Mouse (Mus musculus): ENCODE measurements around the gene 9330161L09Rik. TPM values are rescaled to one million over a fixed set of nuclear protein-coding genes. Genes with fewer than 3 reads are reported as not detected.
A peak's percentile ranks its signal among the peaks of the same experiment; 100 is the strongest.

The 9330161L09Rik gene
- polyA plus RNA-seq, 1 experiment from 2014 or later, result not detected

GRCm38 (mm10) chr12:103388505-103389347, 18.9 kb downstream of the 9330161L09Rik start, which contains the start of gene Otub2:
Otub2 (plus strand) TSS chr12:103388682.
- peak within 1 kb of the TSS; percentile 72 for H3K4me2 ChIP-seq
- no peaks in the 10 kb centered on the region for H3K36me3 ChIP-seq
- H3K4me3 ChIP-seq, result peak within 1 kb of the TSS; percentile 83
- peak within 1 kb of the TSS; percentile 64 for H3K9ac ChIP-seq
- ATAC-seq (ENCODE audit: borderline replicate concordance, extremely low read depth, low FRiP score, low TSS enrichment), result peak; percentile 99
- H3K27ac ChIP-seq, result no peak within 1 kb of the TSS
- peaks cover 13% of the 10 kb centered on the region for H3K4me1 ChIP-seq
- H3K9me3 ChIP-seq, result no peaks in the 10 kb centered on the region
- WGBS, result under 1% methylated on average over 58 of the region's 58 CpGs
- no peaks in the 10 kb centered on the region for H3K27me3 ChIP-seq

- H3K27ac ChIP-seq, result no peak overlapping the region
- no peaks in the 10 kb centered on the region for H3K27me3 ChIP-seq
- H3K4me2 ChIP-seq, result no peak overlapping the region
- no peaks in the 10 kb centered on the region for H3K36me3 ChIP-seq
- ATAC-seq (ENCODE audit: borderline replicate concordance, extremely low read depth, low FRiP score, low TSS enrichment), result no peak
- H3K9me3 ChIP-seq, result no peaks in the 10 kb centered on the region
- H3K4me3 ChIP-seq, result no peak overlapping the region
- WGBS, result 84% methylated on average over 4 of the region's 4 CpGs
- no peak overlapping the region for H3K9ac ChIP-seq
- H3K4me1 ChIP-seq, result no peaks in the 10 kb centered on the region
Observed at GRCm38 (mm10) chr12:103380226-103380625, 27.4 kb downstream of the 9330161L09Rik start.

- 67% methylated on average over 4 of the region's 4 CpGs for WGBS
- H3K9ac ChIP-seq, result no peak overlapping the region
- no peak overlapping the region for H3K4me3 ChIP-seq
- H3K4me2 ChIP-seq, result no peak overlapping the region
- no peak for ATAC-seq (ENCODE audit: borderline replicate concordance, extremely low read depth, low FRiP score, low TSS enrichment)
- no peaks in the 10 kb centered on the region for H3K36me3 ChIP-seq
- no peaks in the 10 kb centered on the region for H3K4me1 ChIP-seq
- H3K9me3 ChIP-seq, result no peaks in the 10 kb centered on the region
- no peaks in the 10 kb centered on the region for H3K27me3 ChIP-seq
- H3K27ac ChIP-seq, result no peak overlapping the region
Observed at GRCm38 (mm10) chr12:103376774-103377173, 30.8 kb downstream of the 9330161L09Rik start.

GRCm38 (mm10) chr12:103376124-103376523, 31.5 kb downstream of the 9330161L09Rik start:
- WGBS, result 59% methylated on average over 5 of the region's 5 CpGs
- Histone ChIP-seq H3K9ac (no peak overlapping the region), H3K4me2 (no peak overlapping the region), H3K36me3 (no peaks in the 10 kb centered on the region), H3K27ac (no peak overlapping the region), H3K4me3 (no peak overlapping the region), H3K27me3 (no peaks in the 10 kb centered on the region), H3K4me1 (no peaks in the 10 kb centered on the region), H3K9me3 (no peaks in the 10 kb centered on the region)
- ATAC-seq (ENCODE audit: borderline replicate concordance, extremely low read depth, low FRiP score, low TSS enrichment), result no peak

GRCm38 (mm10) chr12:103373530-103374236, 33.9 kb downstream of the 9330161L09Rik start:
- no peak overlapping the region for H3K27ac ChIP-seq
- H3K36me3 ChIP-seq, result no peaks in the 10 kb centered on the region
- 56% methylated on average over 8 of the region's 8 CpGs for WGBS
- no peak for ATAC-seq (ENCODE audit: borderline replicate concordance, extremely low read depth, low FRiP score, low TSS enrichment)
- H3K9ac ChIP-seq, result no peak overlapping the region
- no peak overlapping the region for H3K4me2 ChIP-seq
- H3K27me3 ChIP-seq, result no peaks in the 10 kb centered on the region
- H3K9me3 ChIP-seq, result no peaks in the 10 kb centered on the region
- H3K4me3 ChIP-seq, result no peak overlapping the region
- no peaks in the 10 kb centered on the region for H3K4me1 ChIP-seq

- Histone ChIP-seq H3K27ac (no peak overlapping the region), H3K4me2 (no peak overlapping the region), H3K9ac (no peak overlapping the region), H3K9me3 (no peaks in the 10 kb centered on the region), H3K36me3 (no peaks in the 10 kb centered on the region), H3K4me3 (no peak overlapping the region), H3K27me3 (peaks cover 4% of the 10 kb centered on the region; the same call in 1 of the 2 replicates), H3K4me1 (no peaks in the 10 kb centered on the region)
- 27% methylated on average over 6 of the region's 6 CpGs for WGBS
- ATAC-seq (ENCODE audit: borderline replicate concordance, extremely low read depth, low FRiP score, low TSS enrichment), result no peak
Observed at GRCm38 (mm10) chr12:103371711-103372110, 35.9 kb downstream of the 9330161L09Rik start.

- no peak overlapping the region for H3K9ac ChIP-seq
- no peak for ATAC-seq (ENCODE audit: borderline replicate concordance, extremely low read depth, low FRiP score, low TSS enrichment)
- no peaks in the 10 kb centered on the region for H3K4me1 ChIP-seq
- H3K4me2 ChIP-seq, result no peak overlapping the region
- no peaks in the 10 kb centered on the region for H3K36me3 ChIP-seq
- H3K27me3 ChIP-seq, result peaks cover 4% of the 10 kb centered on the region; the same call in 1 of the 2 replicates
- H3K4me3 ChIP-seq, result no peak overlapping the region
- no peak overlapping the region for H3K27ac ChIP-seq
- WGBS, result 51% methylated on average over 4 of the region's 4 CpGs
- H3K9me3 ChIP-seq, result no peaks in the 10 kb centered on the region
Observed at GRCm38 (mm10) chr12:103370861-103371260, 36.8 kb downstream of the 9330161L09Rik start.

GRCm38 (mm10) chr12:103368777-103369176, 38.8 kb downstream of the 9330161L09Rik start:
- Histone ChIP-seq H3K27ac (no peak overlapping the region), H3K27me3 (peaks cover 4% of the 10 kb centered on the region; the same call in 1 of the 2 replicates), H3K36me3 (no peaks in the 10 kb centered on the region), H3K4me2 (no peak overlapping the region), H3K9ac (no peak overlapping the region), H3K9me3 (no peaks in the 10 kb centered on the region), H3K4me3 (no peak overlapping the region), H3K4me1 (no peaks in the 10 kb centered on the region)
- ATAC-seq (ENCODE audit: borderline replicate concordance, extremely low read depth, low FRiP score, low TSS enrichment), result no peak
- WGBS, result 33% methylated on average over 2 of the region's 2 CpGs

- Histone ChIP-seq H3K4me3 (no peak overlapping the region), H3K4me2 (no peak overlapping the region), H3K9ac (no peak overlapping the region), H3K36me3 (no peaks in the 10 kb centered on the region), H3K27me3 (peaks cover 4% of the 10 kb centered on the region; the same call in 1 of the 2 replicates), H3K4me1 (no peaks in the 10 kb centered on the region), H3K9me3 (no peaks in the 10 kb centered on the region), H3K27ac (no peak overlapping the region)
- 74% methylated on average over 7 of the region's 7 CpGs for WGBS
- ATAC-seq (ENCODE audit: borderline replicate concordance, extremely low read depth, low FRiP score, low TSS enrichment), result no peak
Observed at GRCm38 (mm10) chr12:103368326-103368669, 39.3 kb downstream of the 9330161L09Rik start.

- ATAC-seq (ENCODE audit: borderline replicate concordance, extremely low read depth, low FRiP score, low TSS enrichment), result 0 out of 2 replicates have a peak, but pooled peaks have one; percentile 64
- Histone ChIP-seq H3K27ac (no peak overlapping the region), H3K9ac (no peak overlapping the region), H3K27me3 (peaks cover 4% of the 10 kb centered on the region; the same call in 1 of the 2 replicates), H3K36me3 (no peaks in the 10 kb centered on the region), H3K4me1 (no peaks in the 10 kb centered on the region), H3K4me2 (no peak overlapping the region), H3K4me3 (no peak overlapping the region), H3K9me3 (no peaks in the 10 kb centered on the region)
- WGBS, result 15% methylated on average over 18 of the region's 18 CpGs
Observed at GRCm38 (mm10) chr12:103367620-103368325, 39.8 kb downstream of the 9330161L09Rik start.

GRCm38 (mm10) chr12:103367171-103367570, 40.4 kb downstream of the 9330161L09Rik start:
- Histone ChIP-seq H3K27me3 (peaks cover 4% of the 10 kb centered on the region; the same call in 1 of the 2 replicates), H3K9ac (no peak overlapping the region), H3K36me3 (no peaks in the 10 kb centered on the region), H3K4me3 (no peak overlapping the region), H3K27ac (no peak overlapping the region), H3K4me1 (no peaks in the 10 kb centered on the region), H3K4me2 (no peak overlapping the region), H3K9me3 (no peaks in the 10 kb centered on the region)
- 58% methylated on average over 2 of the region's 2 CpGs for WGBS
- no peak for ATAC-seq (ENCODE audit: borderline replicate concordance, extremely low read depth, low FRiP score, low TSS enrichment)
